Mouse (Mus musculus): ENCODE data around the gene Olig3. TPM values are rescaled to one million over a fixed set of nuclear protein-coding genes. Genes with fewer than 3 reads are reported as not detected.

The Olig3 gene
- total RNA-seq (2014; fragmentation: Nextera tagmentation) (not detected in 2 replicates), total RNA-seq (2017) (not detected in 2 replicates)

- ATAC-seq (replicated peaks; ENCODE audit: poor library complexity, severe bottlenecking) = no peak
These were observed at the start of gene Olig3 for GRCm38 (mm10) chr10:19356071-19356583. Olig3 (plus strand) TSS chr10:19356533.

GRCm38 (mm10) chr10:19309681-19310395, 46.5 kb upstream of the Olig3 start:
- no peak for ATAC-seq (replicated peaks; ENCODE audit: poor library complexity, severe bottlenecking)

- ATAC-seq (replicated peaks; ENCODE audit: poor library complexity, severe bottlenecking) = no peak
These were observed 45.9 kb upstream of the Olig3 start for GRCm38 (mm10) chr10:19310471-19310870.

- ATAC-seq (replicated peaks; ENCODE audit: poor library complexity, severe bottlenecking) = no peak
These were observed 38.1 kb upstream of the Olig3 start for GRCm38 (mm10) chr10:19317962-19318812.

GRCm38 (mm10) chr10:19321781-19322180, 34.6 kb upstream of the Olig3 start:
- ATAC-seq (replicated peaks; ENCODE audit: poor library complexity, severe bottlenecking) = no peak

GRCm38 (mm10) chr10:19329191-19329777, 27.0 kb upstream of the Olig3 start:
- no peak for ATAC-seq (replicated peaks; ENCODE audit: poor library complexity, severe bottlenecking)

GRCm38 (mm10) chr10:19333425-19333824, 22.9 kb upstream of the Olig3 start:
- ATAC-seq (replicated peaks; ENCODE audit: poor library complexity, severe bottlenecking) = no peak

GRCm38 (mm10) chr10:19338695-19339630, 17.4 kb upstream of the Olig3 start:
- no peak for ATAC-seq (replicated peaks; ENCODE audit: poor library complexity, severe bottlenecking)

GRCm38 (mm10) chr10:19344039-19344438, 12.3 kb upstream of the Olig3 start:
- no peak for ATAC-seq (replicated peaks; ENCODE audit: poor library complexity, severe bottlenecking)

- no peak for ATAC-seq (replicated peaks; ENCODE audit: poor library complexity, severe bottlenecking)
These were observed 7.0 kb upstream of the Olig3 start for GRCm38 (mm10) chr10:19349326-19349725.

GRCm38 (mm10) chr10:19352006-19352877, 4.1 kb upstream of the Olig3 start:
- ATAC-seq (replicated peaks; ENCODE audit: poor library complexity, severe bottlenecking) = no peak

GRCm38 (mm10) chr10:19352878-19353301, 3.4 kb upstream of the Olig3 start:
- 0 out of 2 replicates have a peak, but pooled peaks have one; percentile 22 for ATAC-seq (replicated peaks; ENCODE audit: poor library complexity, severe bottlenecking)

- no peak for ATAC-seq (replicated peaks; ENCODE audit: poor library complexity, severe bottlenecking)
These were observed 2.7 kb upstream of the Olig3 start for GRCm38 (mm10) chr10:19353631-19354030.

GRCm38 (mm10) chr10:19354146-19354545, 2.2 kb upstream of the Olig3 start:
- no peak for ATAC-seq (replicated peaks; ENCODE audit: poor library complexity, severe bottlenecking)

GRCm38 (mm10) chr10:19355076-19355475, 1.3 kb upstream of the Olig3 start:
- ATAC-seq (replicated peaks; ENCODE audit: poor library complexity, severe bottlenecking) = no peak

- peak; percentile 41 for ATAC-seq (replicated peaks; ENCODE audit: poor library complexity, severe bottlenecking)
These were observed 648 bp downstream of the Olig3 start for GRCm38 (mm10) chr10:19356720-19357641.

- ATAC-seq (replicated peaks; ENCODE audit: poor library complexity, severe bottlenecking) = no peak
These were observed 1.5 kb downstream of the Olig3 start for GRCm38 (mm10) chr10:19357848-19358247.
